Mouse (Mus musculus): ENCODE measurements at regions not wholly inside any gene's neighbourhood (a gene's known extent, or its start where the extent isn't known, plus 50 kb on each side); places are given as distances from the start of the nearest gene placed in this dataset.

DNA sequence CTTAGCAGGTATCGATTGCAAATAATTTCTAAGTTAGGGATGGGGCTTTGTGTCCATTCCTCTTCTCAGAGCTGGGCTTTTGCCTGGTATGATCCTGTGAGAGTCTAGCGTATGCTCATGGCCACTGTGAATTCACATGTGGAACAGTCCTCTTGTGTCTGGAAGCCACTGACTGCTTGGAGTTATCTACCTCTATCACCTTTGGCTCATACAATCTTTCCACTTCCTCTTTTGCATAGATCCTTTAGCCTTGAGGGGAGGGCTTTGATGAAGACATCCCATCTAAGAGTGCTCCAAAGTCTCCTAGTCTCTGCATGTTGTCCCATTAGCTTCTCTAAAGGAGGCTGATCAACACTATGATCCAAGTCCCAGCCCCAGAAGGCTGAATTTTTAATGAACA is 135.8 kb upstream of the Max start:
- peaks cover 77% of the 10 kb centered on the region for H3K4me1 ChIP-seq (ENCODE audit: insufficient read depth, low read depth, low read length)
- no peaks in the 10 kb centered on the region for H3K27me3 ChIP-seq (ENCODE audit: insufficient read depth, low read length)
- no peak for TF ChIP-seq POLR2AphosphoS5 (IDR thresholded peaks at IDR 0.05; ENCODE audit: insufficient replicate concordance, low read depth, low read length)
- peak; percentile 82 for TF ChIP-seq TAL1 (conservative IDR thresholded peaks at IDR 0.05; ENCODE audit: low read depth, low read length)
- peak; percentile 52 for DNase-seq (ENCODE audit: low spot score)
- H3K9me3 ChIP-seq (replicated peaks): no peaks in the 10 kb centered on the region
- ATAC-seq (ENCODE audit: extremely low read depth, insufficient number of reproducible peaks, low FRiP score, poor library complexity, severe bottlenecking): peak; percentile 50; the same call in 1 of the 2 replicates
- no peaks in the 10 kb centered on the region for H3K36me3 ChIP-seq (replicated peaks)
- no peak overlapping the region for H3K4me3 ChIP-seq (ENCODE audit: low read depth, low read length)

DNA sequence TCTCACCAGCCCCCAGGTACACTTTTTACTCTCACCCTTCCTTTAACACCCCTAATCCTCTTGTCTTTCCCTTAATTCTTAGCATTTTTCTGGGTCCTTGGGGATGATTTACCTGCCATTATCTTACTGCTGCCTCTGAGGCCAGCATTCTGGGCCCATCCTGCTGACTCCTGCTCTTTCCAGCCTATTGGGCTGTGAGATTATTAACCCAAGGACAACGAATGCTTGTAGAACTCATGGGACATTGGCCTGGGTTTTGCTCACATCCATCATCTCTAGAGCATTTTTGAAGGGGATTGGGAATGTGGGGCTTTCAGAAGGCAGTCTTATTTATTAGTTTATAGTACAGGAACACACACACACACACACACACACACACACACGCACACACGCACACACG is 134.5 kb upstream of the Max start:
- H3K9me3 ChIP-seq (replicated peaks): no peaks in the 10 kb centered on the region
- DNase-seq (ENCODE audit: low spot score): no peak
- no peak overlapping the region for H3K4me3 ChIP-seq (ENCODE audit: low read depth, low read length)
- no peak for ATAC-seq (ENCODE audit: extremely low read depth, insufficient number of reproducible peaks, low FRiP score, poor library complexity, severe bottlenecking)
- TF ChIP-seq TAL1 (conservative IDR thresholded peaks at IDR 0.05; ENCODE audit: low read depth, low read length) (no peak), GATA1 (IDR thresholded peaks at IDR 0.05; ENCODE audit: borderline replicate concordance, low read length) (no peak), POLR2AphosphoS5 (IDR thresholded peaks at IDR 0.05; ENCODE audit: insufficient replicate concordance, low read depth, low read length) (no peak), GATA2 (IDR thresholded peaks at IDR 0.05; ENCODE audit: borderline replicate concordance, low read depth, low read length) (no peak), CTCF (IDR thresholded peaks at IDR 0.05; ENCODE audit: low read depth, low read length) (no peak)
- no peaks in the 10 kb centered on the region for H3K27me3 ChIP-seq (ENCODE audit: insufficient read depth, low read length)
- H3K36me3 ChIP-seq (replicated peaks): no peaks in the 10 kb centered on the region
- peaks cover 89% of the 10 kb centered on the region for H3K4me1 ChIP-seq (ENCODE audit: insufficient read depth, low read depth, low read length)

DNA sequence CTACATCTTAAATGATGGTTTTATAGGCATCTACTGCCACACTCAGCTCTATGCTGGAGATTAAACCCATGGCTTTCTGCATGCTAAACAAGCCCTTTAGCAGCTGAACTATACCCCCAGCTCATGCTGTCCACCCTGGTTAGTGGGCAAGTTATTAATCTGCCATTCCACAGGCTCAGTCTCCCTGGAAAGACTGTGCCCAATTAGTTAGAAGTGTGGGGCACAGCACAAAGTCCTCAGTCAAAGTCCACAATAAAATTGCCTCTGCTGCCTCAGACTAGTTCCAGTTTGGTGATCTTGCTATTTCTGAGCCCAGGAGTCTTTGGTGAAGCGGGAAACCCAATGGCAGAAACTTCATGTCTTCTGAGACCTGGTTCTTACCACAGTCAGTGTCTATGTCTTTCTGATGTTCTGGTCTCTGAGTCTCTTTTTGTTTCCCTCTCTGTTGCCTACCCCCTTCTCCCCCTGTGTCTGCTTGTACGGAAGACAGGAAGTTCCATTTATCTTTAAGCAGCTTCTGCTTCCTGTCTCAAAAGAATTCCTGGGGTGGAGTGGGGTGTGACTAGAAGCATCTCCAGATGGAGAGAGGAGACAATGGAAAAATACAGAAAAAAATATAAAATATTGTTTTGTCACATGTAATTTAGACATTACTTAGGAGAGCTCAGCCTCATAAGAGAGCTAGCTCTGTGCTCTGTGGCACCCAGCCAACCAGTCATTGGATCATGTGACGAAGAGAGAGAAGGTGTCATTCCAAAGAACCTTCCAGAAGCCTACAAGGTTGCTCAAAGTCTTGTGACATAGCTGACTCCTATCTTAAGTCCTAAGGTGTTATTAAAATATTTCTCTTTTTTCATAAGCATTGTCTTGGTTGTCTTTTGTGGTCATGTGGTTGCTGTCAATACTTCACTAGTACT is 133.3 kb upstream of the Max start:
- Histone ChIP-seq H3K36me3 (replicated peaks) (no peaks in the 10 kb centered on the region), H3K4me1 (ENCODE audit: insufficient read depth, low read depth, low read length) (peaks cover 93% of the 10 kb centered on the region), H3K9me3 (replicated peaks) (no peaks in the 10 kb centered on the region), H3K27me3 (ENCODE audit: insufficient read depth, low read length) (no peaks in the 10 kb centered on the region), H3K4me3 (ENCODE audit: low read depth, low read length) (no peak overlapping the region)
- DNase-seq (ENCODE audit: low spot score): peak; percentile 60
- TF ChIP-seq TAL1 (conservative IDR thresholded peaks at IDR 0.05; ENCODE audit: low read depth, low read length) (no peak; the same call in 1 of the 2 replicates), CTCF (IDR thresholded peaks at IDR 0.05; ENCODE audit: low read depth, low read length) (no peak), GATA1 (IDR thresholded peaks at IDR 0.05; ENCODE audit: borderline replicate concordance, low read length) (no peak), GATA2 (IDR thresholded peaks at IDR 0.05; ENCODE audit: borderline replicate concordance, low read depth, low read length) (no peak), POLR2AphosphoS5 (IDR thresholded peaks at IDR 0.05; ENCODE audit: insufficient replicate concordance, low read depth, low read length) (no peak)
- ATAC-seq (ENCODE audit: extremely low read depth, insufficient number of reproducible peaks, low FRiP score, poor library complexity, severe bottlenecking): peak; percentile 54

DNA sequence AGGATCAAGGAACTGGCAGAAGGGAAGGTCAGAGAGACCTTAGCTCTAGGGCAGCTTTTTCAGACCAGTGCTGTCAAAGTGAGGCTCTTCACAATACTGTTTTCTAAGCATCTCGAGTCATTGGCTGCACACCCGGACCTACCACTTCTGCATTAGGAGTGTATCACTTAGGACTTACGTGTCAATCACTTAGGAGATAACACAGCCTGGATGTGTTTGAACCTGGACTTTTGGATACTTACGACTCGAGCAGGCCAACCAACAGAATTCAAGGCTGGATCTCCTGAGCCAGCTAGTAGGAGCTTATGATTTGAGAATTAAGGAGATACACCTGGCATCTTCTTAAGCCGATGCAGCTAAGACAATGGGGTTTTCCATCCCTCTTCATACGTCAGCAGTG is 132.2 kb upstream of the Max start:
- ATAC-seq (ENCODE audit: extremely low read depth, insufficient number of reproducible peaks, low FRiP score, poor library complexity, severe bottlenecking) (no peak), DNase-seq (ENCODE audit: low spot score) (no peak)
- Histone ChIP-seq H3K36me3 (replicated peaks) (no peaks in the 10 kb centered on the region), H3K4me3 (ENCODE audit: low read depth, low read length) (no peak overlapping the region), H3K9me3 (replicated peaks) (0 out of 2 replicates have a peak, but pooled peaks cover 2% of the 10 kb centered on the region), H3K27me3 (ENCODE audit: insufficient read depth, low read length) (no peaks in the 10 kb centered on the region), H3K4me1 (ENCODE audit: insufficient read depth, low read depth, low read length) (peaks cover 94% of the 10 kb centered on the region)
- no peak for TF ChIP-seq TAL1 (conservative IDR thresholded peaks at IDR 0.05; ENCODE audit: low read depth, low read length)
- TF ChIP-seq CTCF (IDR thresholded peaks at IDR 0.05; ENCODE audit: low read depth, low read length): no peak
- no peak for TF ChIP-seq GATA1 (IDR thresholded peaks at IDR 0.05; ENCODE audit: borderline replicate concordance, low read length)
- TF ChIP-seq GATA2 (IDR thresholded peaks at IDR 0.05; ENCODE audit: borderline replicate concordance, low read depth, low read length): no peak
- TF ChIP-seq POLR2AphosphoS5 (IDR thresholded peaks at IDR 0.05; ENCODE audit: insufficient replicate concordance, low read depth, low read length): no peak

DNA sequence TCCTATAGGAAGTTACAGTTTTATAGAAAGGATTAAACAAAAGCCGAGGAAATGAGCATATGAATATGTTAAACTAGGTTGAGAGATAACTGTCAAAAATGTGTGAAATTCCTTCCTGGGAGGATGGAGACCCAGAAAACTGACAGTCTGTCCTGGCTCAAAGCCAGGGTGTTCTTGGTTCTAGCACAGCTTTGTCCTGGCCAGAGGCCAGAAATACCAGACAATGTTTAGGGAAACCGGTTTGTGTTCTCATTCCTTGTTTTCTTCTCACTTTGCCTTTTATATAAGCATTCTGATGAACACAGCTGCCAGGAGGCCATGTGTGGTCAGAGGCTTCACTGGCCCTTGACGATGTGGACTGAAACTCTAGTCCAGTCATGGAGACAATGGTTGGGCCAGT is 130.7 kb upstream of the Max start:
- peaks cover 97% of the 10 kb centered on the region for H3K4me1 ChIP-seq (ENCODE audit: insufficient read depth, low read depth, low read length)
- no peaks in the 10 kb centered on the region for H3K36me3 ChIP-seq (replicated peaks)
- ATAC-seq (ENCODE audit: extremely low read depth, insufficient number of reproducible peaks, low FRiP score, poor library complexity, severe bottlenecking) (no peak), DNase-seq (ENCODE audit: low spot score) (no peak)
- H3K4me3 ChIP-seq (ENCODE audit: low read depth, low read length): no peak overlapping the region; the same call in 1 of the 2 replicates
- peaks cover 11% of the 10 kb centered on the region for H3K9me3 ChIP-seq (replicated peaks)
- TF ChIP-seq CTCF (IDR thresholded peaks at IDR 0.05; ENCODE audit: low read depth, low read length) (no peak), GATA2 (IDR thresholded peaks at IDR 0.05; ENCODE audit: borderline replicate concordance, low read depth, low read length) (no peak), POLR2AphosphoS5 (IDR thresholded peaks at IDR 0.05; ENCODE audit: insufficient replicate concordance, low read depth, low read length) (no peak), TAL1 (conservative IDR thresholded peaks at IDR 0.05; ENCODE audit: low read depth, low read length) (no peak), GATA1 (IDR thresholded peaks at IDR 0.05; ENCODE audit: borderline replicate concordance, low read length) (no peak)
- H3K27me3 ChIP-seq (ENCODE audit: insufficient read depth, low read length): no peaks in the 10 kb centered on the region

DNA sequence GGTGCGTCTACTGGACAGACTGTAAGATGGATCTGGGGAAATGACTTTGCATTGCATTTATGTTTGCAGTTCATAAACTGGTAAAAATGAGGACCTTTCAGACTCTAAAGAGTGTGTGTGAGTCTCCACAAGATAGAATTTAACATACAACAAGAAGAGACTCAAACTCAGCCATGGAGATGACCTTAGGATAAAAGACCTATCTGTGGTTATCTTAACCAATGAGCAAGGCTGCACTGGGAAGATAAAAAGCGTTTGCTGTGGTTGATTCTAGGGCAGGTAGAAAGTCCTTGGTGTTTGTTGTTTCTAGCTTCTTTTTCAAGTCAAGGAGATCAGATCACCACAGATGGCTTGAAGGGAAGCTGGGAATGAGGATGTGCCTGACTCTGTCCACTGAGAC is 130.1 kb upstream of the Max start:
- Histone ChIP-seq H3K27me3 (ENCODE audit: insufficient read depth, low read length) (no peaks in the 10 kb centered on the region), H3K36me3 (replicated peaks) (no peaks in the 10 kb centered on the region), H3K4me1 (ENCODE audit: insufficient read depth, low read depth, low read length) (peaks cover 97% of the 10 kb centered on the region), H3K4me3 (ENCODE audit: low read depth, low read length) (no peak overlapping the region; the same call in 1 of the 2 replicates), H3K9me3 (replicated peaks) (peaks cover 13% of the 10 kb centered on the region)
- DNase-seq (ENCODE audit: low spot score): peak; percentile 34
- TF ChIP-seq TAL1 (conservative IDR thresholded peaks at IDR 0.05; ENCODE audit: low read depth, low read length) (peak; percentile 93), GATA2 (IDR thresholded peaks at IDR 0.05; ENCODE audit: borderline replicate concordance, low read depth, low read length) (no peak)
- peak; percentile 54 for ATAC-seq (ENCODE audit: extremely low read depth, insufficient number of reproducible peaks, low FRiP score, poor library complexity, severe bottlenecking)
